Mouse (Mus musculus) olfactory bulb, adult 2 months (tissue): Measurements from ENCODE around the gene Apbb2.

ENCODE experiments used
- CTCF ChIP-seq: fragments of 200-500 bp; IDR thresholded peaks from 2 replicates; pipeline ENCODE4 v1.5.1; 2012; ENCODE audit warnings: low read depth, mild to moderate bottlenecking, low read length, moderate library complexity; ENCODE audit not compliant: insufficient read depth
- POLR2A ChIP-seq: fragments of 200-500 bp; IDR thresholded peaks from 2 replicates; pipeline ENCODE4 v1.6.1; 2012; ENCODE audit warnings: mild to moderate bottlenecking, low read depth, low read length, moderate library complexity; ENCODE audit not compliant: insufficient read depth

- TF ChIP-seq POLR2A (no peak), CTCF (no peak)
These were observed 324.4 kb downstream of the Apbb2 start for GRCm38 (mm10) chr5:66294106-66294625.
